In the genomic region with DNA sequence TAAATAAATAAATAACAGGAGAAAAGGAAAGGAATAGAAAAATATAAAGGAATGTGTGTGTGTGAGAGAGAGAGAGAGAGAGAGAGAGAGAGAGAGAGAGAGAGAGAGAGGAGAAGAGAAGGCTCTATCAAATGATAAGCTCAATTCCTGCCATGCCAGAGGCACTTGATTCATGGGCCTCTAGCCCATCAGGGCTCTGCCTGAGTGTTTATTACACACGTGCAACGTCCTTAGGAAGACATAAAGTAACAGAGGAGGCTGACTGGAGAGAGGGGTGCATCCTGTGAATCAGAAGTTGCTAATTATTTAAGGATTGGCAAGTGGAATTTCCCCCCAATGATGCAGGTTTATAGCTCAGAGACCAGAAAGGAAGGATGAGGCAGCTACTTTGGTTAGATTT, we compare ENCODE assay signal across 21 mouse cellular contexts.
DNase-seq lines count a peak whose midpoint lies in the region; ATAC-seq and TF ChIP-seq lines count a peak whose summit lies in the region.
"Had no signal": no experiment of that assay in that cellular context is flagged by ENCODE, and none has a peak within 500 bp of the region (broad histone marks: within the 10 kb centered on the region; RNA-seq: fewer than 3 reads in every experiment).

No protein-coding gene starts in this region.

- no peaks in the 10 kb centered on the region for H3K9me3 ChIP-seq in heart, embryonic 15.5 days (replicated peaks)
- H3K9me3 ChIP-seq in hindbrain, embryonic 14.5 days (ENCODE audit: control insufficient read depth, low read length) = no peaks in the 10 kb centered on the region
- no peaks in the 10 kb centered on the region for H3K9me3 ChIP-seq in hindbrain, postnatal 0 days (ENCODE audit: low read length)
- H3K9me3 ChIP-seq in neural tube, embryonic 12.5 days = no peaks in the 10 kb centered on the region
- no peaks in the 10 kb centered on the region for H3K9me3 ChIP-seq in neural tube, embryonic 15.5 days (replicated peaks)
- H3K9me3 ChIP-seq: embryonic facial prominence, embryonic 13.5 days; liver, embryonic 13.5 days had no signal

- no peak for DNase-seq in heart, adult 9 months (ENCODE audit: low spot score in 2 of 2)
- DNase-seq in hindbrain, embryonic 14.5 days (ENCODE audit: low spot score) = no peak
- no peak for DNase-seq in hindbrain, postnatal 0 days (ENCODE audit: low spot score)
- DNase-seq in neural tube, embryonic 10.5 days (ENCODE audit: extremely low spot score, low spot score) = no peak
- no peak for DNase-seq in gastrocnemius, postnatal 36 days
- DNase-seq: adrenal gland, adult 8-10 months; cerebellum, adult 8-10 months; cerebellum, postnatal 36 days; kidney, adult 18-20 months; kidney, postnatal 10 days; liver, embryonic 13.5 days; lung, embryonic 14.5 days; right cerebral cortex, postnatal 4 days; thymus, postnatal 14 days had no signal

- ATAC-seq in heart, embryonic 15.5 days (replicated peaks; ENCODE audit: insufficient number of reproducible peaks, insufficient read depth, low FRiP score, low read depth) = no peak
- ATAC-seq in hindbrain, embryonic 14.5 days (ENCODE audit: low FRiP score) = no peak
- no peak for ATAC-seq in hindbrain, postnatal 0 days
- peak; percentile 39; the same call in 1 of the 2 replicates for ATAC-seq in neural tube, embryonic 12.5 days (ENCODE audit: low FRiP score, low read depth)
- ATAC-seq in neural tube, embryonic 15.5 days (ENCODE audit: low FRiP score) = peak; percentile 45; the same call in 1 of the 2 replicates
- ATAC-seq: inflammation-experienced regulatory T-cells, adult 6 months had no signal

- intact Hi-C loops in gastrocnemius, postnatal 36 days (cut with DNase I) = no loop called here

- no peaks in the 10 kb centered on the region for H3K27me3 ChIP-seq in heart, embryonic 15.5 days
- no peaks in the 10 kb centered on the region for H3K27me3 ChIP-seq in hindbrain, embryonic 14.5 days (ENCODE audit: control insufficient read depth, insufficient read depth, low read length)
- H3K27me3 ChIP-seq in hindbrain, postnatal 0 days (ENCODE audit: insufficient read depth, low read length) = no peaks in the 10 kb centered on the region
- no peaks in the 10 kb centered on the region for H3K27me3 ChIP-seq in neural tube, embryonic 12.5 days (replicated peaks)
- H3K27me3 ChIP-seq in neural tube, embryonic 15.5 days (replicated peaks) = no peaks in the 10 kb centered on the region
- H3K27me3 ChIP-seq: embryonic facial prominence, embryonic 13.5 days; liver, embryonic 13.5 days had no signal

- TF ChIP-seq CTCF in hindbrain, postnatal 0 days (IDR thresholded peaks at IDR 0.05; ENCODE audit: low read depth) = no peak

- peaks cover 57% of the 10 kb centered on the region for H3K4me1 ChIP-seq in heart, embryonic 15.5 days (replicated peaks)
- H3K4me1 ChIP-seq in hindbrain, embryonic 14.5 days (replicated peaks; ENCODE audit: control insufficient read depth, insufficient read depth, low read length) = peaks cover 58% of the 10 kb centered on the region
- peaks cover 15% of the 10 kb centered on the region; the same call in 1 of the 2 replicates for H3K4me1 ChIP-seq in hindbrain, postnatal 0 days (ENCODE audit: insufficient read depth, low read length)
- H3K4me1 ChIP-seq in neural tube, embryonic 12.5 days = peaks cover 58% of the 10 kb centered on the region
- H3K4me1 ChIP-seq in neural tube, embryonic 15.5 days = peaks cover 42% of the 10 kb centered on the region
- H3K4me1 ChIP-seq: liver, embryonic 13.5 days had no signal

- no peaks in the 10 kb centered on the region for H3K36me3 ChIP-seq in heart, embryonic 15.5 days
- no peaks in the 10 kb centered on the region for H3K36me3 ChIP-seq in hindbrain, embryonic 14.5 days (replicated peaks; ENCODE audit: control insufficient read depth, insufficient read depth)
- no peaks in the 10 kb centered on the region for H3K36me3 ChIP-seq in hindbrain, postnatal 0 days (ENCODE audit: insufficient read depth, low read length)
- H3K36me3 ChIP-seq in neural tube, embryonic 12.5 days = no peaks in the 10 kb centered on the region
- no peaks in the 10 kb centered on the region for H3K36me3 ChIP-seq in neural tube, embryonic 15.5 days
- H3K36me3 ChIP-seq: embryonic facial prominence, embryonic 13.5 days; liver, embryonic 13.5 days had no signal

- WGBS in heart, embryonic 15.5 days = 18% methylated on average over 2 of the region's 2 CpGs
- WGBS in hindbrain, embryonic 14.5 days = 20% methylated on average over 2 of the region's 2 CpGs
- WGBS in hindbrain, postnatal 0 days = 31% methylated on average over 2 of the region's 2 CpGs
- 4% methylated on average over 2 of the region's 2 CpGs for WGBS in neural tube, embryonic 12.5 days
- 5% methylated on average over 2 of the region's 2 CpGs for WGBS in neural tube, embryonic 15.5 days

- no peak overlapping the region for H3K4me2 ChIP-seq in heart, embryonic 15.5 days
- no peak overlapping the region for H3K4me2 ChIP-seq in hindbrain, embryonic 14.5 days (replicated peaks)
- H3K4me2 ChIP-seq in hindbrain, postnatal 0 days (ENCODE audit: low read depth, low read length) = no peak overlapping the region
- no peak overlapping the region for H3K4me2 ChIP-seq in neural tube, embryonic 12.5 days (replicated peaks)
- no peak overlapping the region for H3K4me2 ChIP-seq in neural tube, embryonic 15.5 days
- H3K4me2 ChIP-seq: embryonic facial prominence, embryonic 13.5 days; liver, embryonic 13.5 days; lung, embryonic 14.5 days had no signal

- H3K9ac ChIP-seq in heart, embryonic 15.5 days = no peak overlapping the region
- H3K9ac ChIP-seq in hindbrain, embryonic 14.5 days = no peak overlapping the region
- no peak overlapping the region for H3K9ac ChIP-seq in hindbrain, postnatal 0 days (replicated peaks; ENCODE audit: low read length)
- no peak overlapping the region for H3K9ac ChIP-seq in neural tube, embryonic 12.5 days
- no peak overlapping the region for H3K9ac ChIP-seq in neural tube, embryonic 15.5 days (replicated peaks)
- H3K9ac ChIP-seq: embryonic facial prominence, embryonic 13.5 days; liver, embryonic 13.5 days; lung, embryonic 14.5 days had no signal

- H3K4me3 ChIP-seq in heart, embryonic 15.5 days = no peak overlapping the region
- no peak overlapping the region for H3K4me3 ChIP-seq in hindbrain, embryonic 14.5 days (replicated peaks; ENCODE audit: low read length)
- no peak overlapping the region for H3K4me3 ChIP-seq in hindbrain, postnatal 0 days (ENCODE audit: low read length)
- no peak overlapping the region for H3K4me3 ChIP-seq in neural tube, embryonic 12.5 days
- no peak overlapping the region for H3K4me3 ChIP-seq in neural tube, embryonic 15.5 days (replicated peaks)
- H3K4me3 ChIP-seq: embryonic facial prominence, embryonic 13.5 days; erythroblast, embryonic 14.5 days; left cerebral cortex, adult 2 months; liver, embryonic 13.5 days had no signal

- peak overlapping the region; percentile 55 for H3K27ac ChIP-seq in heart, embryonic 15.5 days
- H3K27ac ChIP-seq in hindbrain, embryonic 14.5 days = peak overlapping the region; percentile 78
- no peak overlapping the region for H3K27ac ChIP-seq in hindbrain, postnatal 0 days
- no peak overlapping the region for H3K27ac ChIP-seq in neural tube, embryonic 12.5 days
- H3K27ac ChIP-seq in neural tube, embryonic 15.5 days (replicated peaks) = peak overlapping the region; percentile 56
- H3K27ac ChIP-seq: embryonic facial prominence, embryonic 13.5 days; liver, embryonic 13.5 days had no signal

Comparison
In these comparisons a context has a peak if more than half of its experiments do, and no peak if none do; other contexts are left out.
1. H3K27ac ChIP-seq: peak in heart, embryonic 15.5 days (single experiment), hindbrain, embryonic 14.5 days (single experiment) and neural tube, embryonic 15.5 days (single experiment); none in hindbrain, postnatal 0 days (single experiment) and neural tube, embryonic 12.5 days (single experiment).
2. ATAC-seq: peak in neural tube, embryonic 12.5 days (single experiment) and neural tube, embryonic 15.5 days (single experiment); none in heart, embryonic 15.5 days (single experiment), hindbrain, embryonic 14.5 days (single experiment) and hindbrain, postnatal 0 days (single experiment).